Mouse (Mus musculus): ENCODE results near the gene Cpa4. TPM values are rescaled to one million over a fixed set of nuclear protein-coding genes. Genes with fewer than 3 reads are reported as not detected.

The Cpa4 gene
- polyA plus RNA-seq, 1 experiment from 2014 or later, result 2.8 TPM

GRCm38 (mm10) chr6:30620994-30621393 lies 52.8 kb downstream of the Cpa4 start:
- no peaks in the 10 kb centered on the region for H3K27me3 ChIP-seq (replicated peaks; ENCODE audit: control insufficient read depth, insufficient read depth, low read length)
- H3K4me1 ChIP-seq (ENCODE audit: control insufficient read depth, insufficient read depth, low read length), result peaks cover 32% of the 10 kb centered on the region
- H3K4me2 ChIP-seq (ENCODE audit: low read length), result no peak overlapping the region
- 94% methylated on average over 6 of the region's 6 CpGs for WGBS
- no peak overlapping the region for H3K9ac ChIP-seq (ENCODE audit: low read length)
- H3K9me3 ChIP-seq (replicated peaks; ENCODE audit: control insufficient read depth, low read length), result no peaks in the 10 kb centered on the region
- no peak for ATAC-seq
- no peak overlapping the region for H3K27ac ChIP-seq (ENCODE audit: low read depth, low read length)
- no peaks in the 10 kb centered on the region for H3K36me3 ChIP-seq (ENCODE audit: control insufficient read depth, insufficient read depth, low read length)
- no peak for DNase-seq (ENCODE audit: low spot score)
- no peak overlapping the region for H3K4me3 ChIP-seq (ENCODE audit: low read depth, low read length)

DNA sequence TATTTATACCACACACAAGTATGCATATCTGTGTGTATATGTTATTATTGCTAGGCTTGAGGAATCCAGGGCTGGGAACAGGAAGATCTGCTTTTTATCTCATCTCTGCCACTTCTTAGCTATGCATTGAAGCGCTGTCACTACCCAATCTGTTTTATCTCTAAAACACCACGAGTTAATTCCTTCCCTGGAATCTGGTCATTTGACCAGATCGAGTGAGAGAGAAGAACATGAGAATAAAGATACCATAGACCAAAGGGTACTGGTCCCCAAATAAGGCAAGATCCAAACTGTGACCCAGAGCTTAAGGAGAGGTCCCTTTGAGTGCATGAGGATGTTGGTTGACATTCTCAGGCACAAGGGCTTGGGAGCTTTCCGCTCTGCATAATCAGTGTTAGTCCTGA lies 53.8 kb downstream of the Cpa4 start:
- ATAC-seq (no peak), DNase-seq (ENCODE audit: low spot score) (no peak)
- H3K4me1 ChIP-seq (ENCODE audit: control insufficient read depth, insufficient read depth, low read length), result peaks cover 23% of the 10 kb centered on the region
- no peaks in the 10 kb centered on the region for H3K9me3 ChIP-seq (replicated peaks; ENCODE audit: control insufficient read depth, low read length)
- no peak overlapping the region for H3K4me3 ChIP-seq (ENCODE audit: low read depth, low read length)
- H3K36me3 ChIP-seq (ENCODE audit: control insufficient read depth, insufficient read depth, low read length), result no peaks in the 10 kb centered on the region
- 92% methylated on average over 4 of the region's 4 CpGs for WGBS
- no peak overlapping the region for H3K4me2 ChIP-seq (ENCODE audit: low read length)
- no peaks in the 10 kb centered on the region for H3K27me3 ChIP-seq (replicated peaks; ENCODE audit: control insufficient read depth, insufficient read depth, low read length)
- H3K9ac ChIP-seq (ENCODE audit: low read length), result no peak overlapping the region
- no peak overlapping the region for H3K27ac ChIP-seq (ENCODE audit: low read depth, low read length)

DNA sequence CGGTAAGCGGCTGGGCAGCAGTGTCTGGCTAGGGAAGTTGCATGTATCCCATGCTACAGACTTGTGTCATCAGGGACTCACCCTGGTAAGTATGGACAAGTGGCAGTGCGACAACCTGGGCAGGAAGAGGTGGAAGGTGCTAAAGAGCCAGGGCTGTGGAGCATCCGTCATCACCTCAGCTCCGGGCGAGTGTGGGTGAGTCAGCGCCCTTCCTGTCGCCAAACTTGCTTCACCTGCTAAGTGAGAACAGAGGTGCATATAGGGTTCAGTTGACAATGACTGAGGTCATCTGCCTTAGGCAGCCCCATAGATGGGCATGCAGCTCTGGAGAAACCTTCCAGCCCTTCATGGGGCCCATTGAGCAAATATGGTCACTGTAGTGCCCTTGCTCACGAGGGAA lies 56.6 kb downstream of the Cpa4 start:
- DNase-seq (ENCODE audit: low spot score) (no peak), ATAC-seq (no peak)
- Histone ChIP-seq H3K4me3 (ENCODE audit: low read depth, low read length) (no peak overlapping the region), H3K36me3 (ENCODE audit: control insufficient read depth, insufficient read depth, low read length) (no peaks in the 10 kb centered on the region), H3K9me3 (replicated peaks; ENCODE audit: control insufficient read depth, low read length) (no peaks in the 10 kb centered on the region), H3K4me1 (ENCODE audit: control insufficient read depth, insufficient read depth, low read length) (0 out of 2 replicates have a peak, but pooled peaks cover 2% of the 10 kb centered on the region), H3K4me2 (ENCODE audit: low read length) (no peak overlapping the region), H3K27me3 (replicated peaks; ENCODE audit: control insufficient read depth, insufficient read depth, low read length) (no peaks in the 10 kb centered on the region), H3K9ac (ENCODE audit: low read length) (no peak overlapping the region), H3K27ac (ENCODE audit: low read depth, low read length) (no peak overlapping the region)
- WGBS, result 96% methylated on average over 9 of the region's 9 CpGs

DNA sequence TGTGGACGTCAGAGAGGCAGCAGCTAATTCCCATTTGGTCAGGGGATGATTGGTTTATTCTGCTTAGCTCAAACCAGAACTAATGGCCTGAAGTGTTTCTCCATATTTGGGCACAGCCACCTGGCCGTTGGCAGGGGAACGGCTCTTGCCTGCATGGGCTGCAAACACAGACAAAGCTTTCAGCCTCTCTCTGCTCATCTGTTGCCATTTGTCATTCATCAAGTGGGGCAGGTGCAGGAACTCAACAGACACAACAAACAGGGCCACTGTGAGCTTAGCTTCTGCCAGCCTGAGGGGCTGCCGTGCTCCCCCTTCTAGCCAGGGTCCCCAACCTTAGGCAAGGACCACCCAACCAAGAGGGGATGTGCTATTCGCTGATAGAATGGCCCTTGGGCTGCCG lies 60.0 kb downstream of the Cpa4 start:
- H3K9ac ChIP-seq (ENCODE audit: low read length), result no peak overlapping the region
- no peaks in the 10 kb centered on the region for H3K27me3 ChIP-seq (replicated peaks; ENCODE audit: control insufficient read depth, insufficient read depth, low read length)
- ATAC-seq (peak; percentile 37; the same call in 1 of the 2 replicates), DNase-seq (ENCODE audit: low spot score) (peak; percentile 50)
- H3K4me3 ChIP-seq (ENCODE audit: low read depth, low read length), result no peak overlapping the region
- WGBS, result 65% methylated on average over 6 of the region's 6 CpGs
- peak overlapping the region; percentile 14; the same call in 1 of the 2 replicates for H3K27ac ChIP-seq (ENCODE audit: low read depth, low read length)
- no peak overlapping the region for H3K4me2 ChIP-seq (ENCODE audit: low read length)
- no peaks in the 10 kb centered on the region for H3K9me3 ChIP-seq (replicated peaks; ENCODE audit: control insufficient read depth, low read length)
- 0 out of 2 replicates have a peak, but pooled peaks cover 2% of the 10 kb centered on the region for H3K4me1 ChIP-seq (ENCODE audit: control insufficient read depth, insufficient read depth, low read length)
- H3K36me3 ChIP-seq (ENCODE audit: control insufficient read depth, insufficient read depth, low read length), result no peaks in the 10 kb centered on the region

DNA sequence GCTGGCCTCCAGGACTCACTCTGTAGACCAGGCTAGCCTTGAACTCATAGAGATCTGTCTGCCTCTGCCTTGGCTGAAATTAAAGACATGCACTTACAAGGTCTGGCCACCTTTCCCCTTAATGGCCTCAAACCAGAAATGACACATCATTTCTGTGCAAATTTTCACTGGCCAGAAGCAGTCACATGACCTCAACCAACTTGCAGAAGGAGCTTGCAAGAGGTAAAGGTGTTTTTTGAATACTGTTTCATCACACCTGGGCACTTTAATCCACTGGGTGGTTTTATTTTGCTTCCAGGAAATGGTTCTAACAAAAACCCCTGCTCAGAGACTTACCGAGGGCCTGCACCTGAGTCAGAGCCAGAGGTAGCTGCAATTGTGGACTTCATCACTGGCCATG lies 61.8 kb downstream of the Cpa4 start:
- DNase-seq (ENCODE audit: low spot score) (no peak), ATAC-seq (no peak)
- Histone ChIP-seq H3K36me3 (ENCODE audit: control insufficient read depth, insufficient read depth, low read length) (no peaks in the 10 kb centered on the region), H3K27ac (ENCODE audit: low read depth, low read length) (no peak overlapping the region), H3K4me2 (ENCODE audit: low read length) (no peak overlapping the region), H3K27me3 (replicated peaks; ENCODE audit: control insufficient read depth, insufficient read depth, low read length) (no peaks in the 10 kb centered on the region), H3K4me3 (ENCODE audit: low read depth, low read length) (no peak overlapping the region), H3K9me3 (replicated peaks; ENCODE audit: control insufficient read depth, low read length) (no peaks in the 10 kb centered on the region), H3K9ac (ENCODE audit: low read length) (no peak overlapping the region), H3K4me1 (ENCODE audit: control insufficient read depth, insufficient read depth, low read length) (0 out of 2 replicates have a peak, but pooled peaks cover 2% of the 10 kb centered on the region)
- 86% methylated on average over 1 of the region's 1 CpGs for WGBS

GRCm38 (mm10) chr6:30635361-30635862 lies 67.2 kb downstream of the Cpa4 start:
- 71% methylated on average over 8 of the region's 8 CpGs for WGBS
- H3K9me3 ChIP-seq (replicated peaks; ENCODE audit: control insufficient read depth, low read length), result no peaks in the 10 kb centered on the region
- ATAC-seq, result no peak
- H3K9ac ChIP-seq (ENCODE audit: low read length), result no peak overlapping the region
- DNase-seq (ENCODE audit: low spot score), result no peak
- no peak overlapping the region for H3K4me2 ChIP-seq (ENCODE audit: low read length)
- no peak overlapping the region for H3K4me3 ChIP-seq (ENCODE audit: low read depth, low read length)
- H3K36me3 ChIP-seq (ENCODE audit: control insufficient read depth, insufficient read depth, low read length), result no peaks in the 10 kb centered on the region
- H3K27me3 ChIP-seq (replicated peaks; ENCODE audit: control insufficient read depth, insufficient read depth, low read length), result no peaks in the 10 kb centered on the region
- H3K27ac ChIP-seq (ENCODE audit: low read depth, low read length), result no peak overlapping the region
- H3K4me1 ChIP-seq (ENCODE audit: control insufficient read depth, insufficient read depth, low read length), result peaks cover 3% of the 10 kb centered on the region; the same call in 1 of the 2 replicates

- no peak overlapping the region for H3K4me3 ChIP-seq (ENCODE audit: low read depth, low read length)
- no peak for ATAC-seq
- H3K4me2 ChIP-seq (ENCODE audit: low read length), result no peak overlapping the region
- peaks cover 3% of the 10 kb centered on the region; the same call in 1 of the 2 replicates for H3K4me1 ChIP-seq (ENCODE audit: control insufficient read depth, insufficient read depth, low read length)
- DNase-seq (ENCODE audit: low spot score), result no peak
- 41% methylated on average over 4 of the region's 4 CpGs for WGBS
- no peak overlapping the region for H3K9ac ChIP-seq (ENCODE audit: low read length)
- no peak overlapping the region for H3K27ac ChIP-seq (ENCODE audit: low read depth, low read length)
- no peaks in the 10 kb centered on the region for H3K27me3 ChIP-seq (replicated peaks; ENCODE audit: control insufficient read depth, insufficient read depth, low read length)
- no peaks in the 10 kb centered on the region for H3K9me3 ChIP-seq (replicated peaks; ENCODE audit: control insufficient read depth, low read length)
- H3K36me3 ChIP-seq (ENCODE audit: control insufficient read depth, insufficient read depth, low read length), result no peaks in the 10 kb centered on the region
These were observed 68.1 kb downstream of the Cpa4 start for GRCm38 (mm10) chr6:30636186-30636842.

DNA sequence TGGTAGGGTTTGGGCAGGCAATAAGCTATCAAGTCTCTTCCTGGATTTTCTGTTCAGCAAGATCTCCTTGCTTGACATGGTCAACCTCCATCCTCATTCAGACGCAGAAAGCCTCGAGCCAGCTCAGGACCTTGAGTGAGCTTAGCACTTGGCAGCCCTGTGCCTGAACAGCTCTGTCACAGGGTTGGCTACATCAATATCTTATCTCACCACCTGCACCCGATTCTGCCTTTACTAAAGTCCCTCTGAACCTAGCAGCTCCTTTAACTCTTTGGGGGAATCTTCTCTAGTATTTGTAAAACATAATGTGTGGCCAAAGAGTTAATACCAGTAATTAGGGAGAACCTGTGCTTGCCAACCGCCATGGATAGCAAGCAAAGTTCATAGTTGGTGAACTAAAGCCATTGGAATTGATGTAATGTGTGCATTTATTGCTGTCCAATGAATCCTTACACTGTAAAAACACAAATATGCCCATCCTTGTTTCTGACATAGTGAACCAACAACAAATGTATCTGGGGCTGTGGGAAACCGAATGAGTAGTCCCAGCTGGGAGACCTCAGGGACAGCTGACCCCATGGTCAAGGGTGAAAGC lies 70.6 kb downstream of the Cpa4 start, which contains the start of gene Cpa1:
TSS of gene Cpa1 (plus strand) at position 545 of the 595 bp plus-strand sequence.
- Histone ChIP-seq H3K27me3 (replicated peaks; ENCODE audit: control insufficient read depth, insufficient read depth, low read length) (no peaks in the 10 kb centered on the region), H3K4me3 (ENCODE audit: low read depth, low read length) (no peak within 1 kb of the TSS), H3K4me2 (ENCODE audit: low read length) (no peak within 1 kb of the TSS), H3K9me3 (replicated peaks; ENCODE audit: control insufficient read depth, low read length) (no peaks in the 10 kb centered on the region), H3K9ac (ENCODE audit: low read length) (no peak within 1 kb of the TSS), H3K27ac (ENCODE audit: low read depth, low read length) (no peak within 1 kb of the TSS), H3K36me3 (ENCODE audit: control insufficient read depth, insufficient read depth, low read length) (no peaks in the 10 kb centered on the region), H3K4me1 (ENCODE audit: control insufficient read depth, insufficient read depth, low read length) (peaks cover 3% of the 10 kb centered on the region; the same call in 1 of the 2 replicates)
- no peak for ATAC-seq
- no peak for DNase-seq (ENCODE audit: low spot score)
- WGBS, result 91% methylated on average over 5 of the region's 5 CpGs
